In the genomic region with DNA sequence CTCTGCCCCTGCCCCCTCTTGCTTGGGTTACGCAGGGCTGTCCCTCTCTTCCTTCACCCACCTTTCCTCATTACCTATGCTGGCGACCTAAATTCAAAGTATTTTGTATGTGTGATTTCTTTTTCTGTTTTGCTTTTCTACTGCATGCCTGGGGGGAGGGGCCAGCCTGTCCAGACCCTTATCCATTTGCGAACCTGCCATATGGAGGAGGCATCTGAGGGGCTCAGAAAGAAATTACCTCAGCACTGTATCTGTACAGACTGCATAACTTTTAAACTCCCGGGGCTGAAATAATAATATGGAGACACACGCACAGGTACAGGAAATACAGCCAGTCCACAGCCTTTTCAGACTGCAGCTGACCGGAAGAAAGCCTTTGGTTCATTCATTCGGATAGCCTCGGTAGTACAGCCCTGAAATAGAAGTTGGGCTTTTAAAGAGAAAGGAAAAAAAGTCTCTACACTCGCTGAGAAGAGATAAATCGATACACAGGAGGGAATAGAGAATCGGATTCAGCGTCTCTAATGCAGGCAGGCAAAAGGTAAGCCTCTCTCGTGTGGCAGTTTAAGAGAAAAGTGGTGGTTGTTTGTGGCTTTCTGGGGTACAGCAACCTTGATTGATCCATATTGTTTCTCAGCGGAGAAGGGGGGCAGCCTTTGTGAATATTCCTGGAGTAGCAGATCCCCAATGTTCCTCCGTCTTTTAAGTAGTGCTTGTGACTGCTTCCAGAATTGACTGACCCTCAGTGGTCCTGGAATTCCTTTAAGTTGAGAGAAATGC, we compare ENCODE assay signal across 8 mouse cellular contexts. TPM values are rescaled to one million over a fixed set of nuclear protein-coding genes. Genes with fewer than 3 reads are reported as not detected.
DNase-seq lines count a peak whose midpoint lies in the region; ATAC-seq and TF ChIP-seq lines count a peak whose summit lies in the region.

Kdm2b (minus strand) TSS at position 273 of the 780 bp plus-strand sequence.

- TF ChIP-seq CTCF in CH12.LX (conservative IDR thresholded peaks at IDR 0.05 in 1 of 2, IDR thresholded peaks at IDR 0.05 in 1 of 2; ENCODE audit: low read depth in 2 of 2, low read length in 2 of 2), result no peak
- TF ChIP-seq CTCF in stomach, postnatal 0 days (IDR thresholded peaks at IDR 0.05; ENCODE audit: low read depth), result no peak

- TF ChIP-seq POLR2A in CH12.LX (IDR thresholded peaks at IDR 0.05; ENCODE audit: low read depth, low read length), result no peak

- H3K9ac ChIP-seq in CH12.LX (ENCODE audit: insufficient read depth, low read depth), result peak within 1 kb of the TSS; percentile 64
- peak within 1 kb of the TSS; percentile 71 for H3K9ac ChIP-seq in forebrain, embryonic 11.5 days (ENCODE audit: low read length)
- H3K9ac ChIP-seq in stomach, postnatal 0 days (ENCODE audit: low read length), result peak within 1 kb of the TSS; percentile 63

- peaks cover 5 to 59% of the 10 kb centered on the region in 2 experiments for H3K4me1 ChIP-seq in CH12.LX (ENCODE audit: control insufficient read depth in 1 of 2, insufficient read depth in 2 of 2)
- peaks cover 43% of the 10 kb centered on the region for H3K4me1 ChIP-seq in forebrain, embryonic 11.5 days (replicated peaks; ENCODE audit: control insufficient read depth, insufficient read depth, low read length)
- peaks cover 67% of the 10 kb centered on the region for H3K4me1 ChIP-seq in megakaryocyte, embryonic 14.5 days
- peaks cover 4% of the 10 kb centered on the region; the same call in 1 of the 2 replicates for H3K4me1 ChIP-seq in stomach, postnatal 0 days (replicated peaks; ENCODE audit: control insufficient read depth, insufficient read depth)

- H3K79me2 ChIP-seq in CH12.LX (replicated peaks; ENCODE audit: control insufficient read depth, extremely low read depth, insufficient read depth, poor library complexity, severe bottlenecking), result peaks cover 16% of the 10 kb centered on the region

- DNase-seq in CH12.LX (ENCODE audit: extremely low read depth), result no peak
- peak; percentile 54 for DNase-seq in T-cell, adult 2 months (ENCODE audit: low spot score)
- peak; percentile 60 for DNase-seq in forebrain, embryonic 11.5 days (ENCODE audit: low spot score)
- peak; percentile 7 for DNase-seq in heart, postnatal 4 days
- no peak for DNase-seq in layer of hippocampus, postnatal 14 days (ENCODE audit: low spot score in 2 of 2)
- peak; percentile 31 for DNase-seq in stomach, postnatal 0 days (ENCODE audit: low spot score)
- DNase-seq in ovary, postnatal 36 days (ENCODE audit: low spot score), result no peak

- peak within 1 kb of the TSS; percentile 67 to 82 (median 76) for H3K4me3 ChIP-seq in CH12.LX (replicated peaks in 1 of 3; ENCODE audit: low read depth in 2 of 3, low read length in 2 of 3, poor library complexity in 1 of 3)
- H3K4me3 ChIP-seq in forebrain, embryonic 11.5 days (ENCODE audit: low read depth, low read length), result peak within 1 kb of the TSS; percentile 46
- peak within 1 kb of the TSS; percentile 95 for H3K4me3 ChIP-seq in megakaryocyte, embryonic 14.5 days (replicated peaks)
- H3K4me3 ChIP-seq in stomach, postnatal 0 days (ENCODE audit: low read depth, low read length), result peak within 1 kb of the TSS; percentile 65

- no peak for TF ChIP-seq RAD21 in CH12.LX (IDR thresholded peaks at IDR 0.05; ENCODE audit: low read depth, low read length)

- peak; percentile 51 for ATAC-seq in forebrain, embryonic 11.5 days (replicated peaks; ENCODE audit: low FRiP score)
- peak; percentile 19; the same call in 1 of the 2 replicates for ATAC-seq in stomach, postnatal 0 days (ENCODE audit: low FRiP score, low TSS enrichment)

- H3K36me3 ChIP-seq in CH12.LX (replicated peaks in 1 of 2; ENCODE audit: control insufficient read depth in 1 of 2, insufficient read depth in 1 of 2, low read length in 1 of 2), result no peaks in the 10 kb centered on the region
- no peaks in the 10 kb centered on the region for H3K36me3 ChIP-seq in forebrain, embryonic 11.5 days (ENCODE audit: control insufficient read depth, insufficient read depth, low read length)
- peaks cover 8% of the 10 kb centered on the region for H3K36me3 ChIP-seq in megakaryocyte, embryonic 14.5 days (replicated peaks; ENCODE audit: low read length)
- H3K36me3 ChIP-seq in stomach, postnatal 0 days (ENCODE audit: control insufficient read depth, insufficient read depth, low read length), result no peaks in the 10 kb centered on the region

- WGBS in forebrain, embryonic 11.5 days, result under 1% methylated on average over 14 of the region's 15 CpGs
- 13% methylated on average over 15 of the region's 15 CpGs for WGBS in stomach, postnatal 0 days

- no peaks in the 10 kb centered on the region for H3K9me3 ChIP-seq in CH12.LX (replicated peaks; ENCODE audit: low read length)
- H3K9me3 ChIP-seq in forebrain, embryonic 11.5 days (ENCODE audit: control insufficient read depth, low read length), result no peaks in the 10 kb centered on the region
- no peaks in the 10 kb centered on the region for H3K9me3 ChIP-seq in megakaryocyte, embryonic 14.5 days
- no peaks in the 10 kb centered on the region for H3K9me3 ChIP-seq in stomach, postnatal 0 days (ENCODE audit: control insufficient read depth, low read length)

- no peak for TF ChIP-seq EP300 in CH12.LX (IDR thresholded peaks at IDR 0.05; ENCODE audit: low read length)
- no peak for TF ChIP-seq EP300 in stomach, postnatal 0 days (optimal IDR thresholded peaks at IDR 0.05)

- no peaks in the 10 kb centered on the region for H3K27me3 ChIP-seq in CH12.LX (replicated peaks)
- H3K27me3 ChIP-seq in forebrain, embryonic 11.5 days (ENCODE audit: control insufficient read depth, insufficient read depth, low read length), result no peaks in the 10 kb centered on the region
- H3K27me3 ChIP-seq in megakaryocyte, embryonic 14.5 days (replicated peaks), result no peaks in the 10 kb centered on the region
- H3K27me3 ChIP-seq in stomach, postnatal 0 days (ENCODE audit: control insufficient read depth, insufficient read depth, low read length), result no peaks in the 10 kb centered on the region

- dilution Hi-C loops in CH12.LX (cut with MboI; ENCODE audit: extremely low pct_ligation_motif_present, extremely low pct_unique_long_range_greater_than_20kb, low sequenced_read_pairs), result no loop called here

- peak within 1 kb of the TSS; percentile 71 for H3K27ac ChIP-seq in CH12.LX (ENCODE audit: insufficient read depth, low read depth)
- H3K27ac ChIP-seq in forebrain, embryonic 11.5 days (ENCODE audit: low read depth, low read length), result peak within 1 kb of the TSS; percentile 60
- H3K27ac ChIP-seq in stomach, postnatal 0 days (replicated peaks), result peak within 1 kb of the TSS; percentile 56

- in situ Hi-C loops in CH12.LX (cut with MboI; ENCODE audit: low pct_ligation_motif_present, low pct_unique_long_range_greater_than_20kb, low sequenced_read_pairs), result no loop called here

- peak within 1 kb of the TSS; percentile 67 for H3K4me2 ChIP-seq in CH12.LX (ENCODE audit: insufficient read depth, low read depth, poor library complexity, severe bottlenecking)
- H3K4me2 ChIP-seq in forebrain, embryonic 11.5 days (ENCODE audit: low read depth, low read length, severe bottlenecking), result peak within 1 kb of the TSS; percentile 96
- peak within 1 kb of the TSS; percentile 93 for H3K4me2 ChIP-seq in stomach, postnatal 0 days (replicated peaks; ENCODE audit: low read depth)

TF ChIP-seq in CH12.LX, 34 proteins besides CTCF, POLR2A, EP300 and RAD21 (continues in another document):
- peak; percentile 21; the same call in 1 of the 2 replicates for TF ChIP-seq SIN3A (IDR thresholded peaks at IDR 0.05; ENCODE audit: low read length)
- 0 out of 2 replicates have a peak, but pooled peaks have one; percentile 41 for TF ChIP-seq IRF4 (IDR thresholded peaks at IDR 0.05; ENCODE audit: low read depth, low read length)
- peak; percentile 60 for TF ChIP-seq BHLHE40 (IDR thresholded peaks at IDR 0.05; ENCODE audit: low read depth, low read length)
- peak; percentile 46 for TF ChIP-seq MAX (IDR thresholded peaks at IDR 0.05; ENCODE audit: low read length)
- TF ChIP-seq TCF12 (IDR thresholded peaks at IDR 0.05; ENCODE audit: low read depth, low read length), result peak; percentile 50; the same call in 1 of the 2 replicates
- TF ChIP-seq CHD1 (IDR thresholded peaks at IDR 0.05; ENCODE audit: low read depth, low read length), result peak; percentile 82; the same call in 1 of the 2 replicates
- 0 out of 2 replicates have a peak, but pooled peaks have one; percentile 38 for TF ChIP-seq TBP (conservative IDR thresholded peaks at IDR 0.05; ENCODE audit: low read depth, low read length)
- peak; percentile 16; the same call in 1 of the 2 replicates for TF ChIP-seq ETS1 (conservative IDR thresholded peaks at IDR 0.05; ENCODE audit: low read depth, low read length)
- peak; percentile 72 for TF ChIP-seq ELF1 (IDR thresholded peaks at IDR 0.05; ENCODE audit: low read depth, low read length)
- TF ChIP-seq CHD2 (IDR thresholded peaks at IDR 0.05; ENCODE audit: low read length), result peak; percentile 53; the same call in 1 of the 2 replicates
- no peak for TF ChIP-seq UBTF (IDR thresholded peaks at IDR 0.05; ENCODE audit: low read depth, low read length)
- TF ChIP-seq POLR2AphosphoS2 (IDR thresholded peaks at IDR 0.05; ENCODE audit: low read depth, low read length), result no peak
- no peak for TF ChIP-seq JUND (conservative IDR thresholded peaks at IDR 0.05; ENCODE audit: low read depth, low read length)
- no peak for TF ChIP-seq RCOR1 (conservative IDR thresholded peaks at IDR 0.05; ENCODE audit: low read depth, low read length)
- TF ChIP-seq ZMIZ1 (IDR thresholded peaks at IDR 0.05; ENCODE audit: low read depth, low read length), result no peak
- 0 out of 2 replicates have a peak, but pooled peaks have one; percentile 36 for TF ChIP-seq NELFE (IDR thresholded peaks at IDR 0.05; ENCODE audit: low read depth, low read length)
- 0 out of 2 replicates have a peak, but pooled peaks have one; percentile 33 for TF ChIP-seq NRF1 (IDR thresholded peaks at IDR 0.05; ENCODE audit: low read depth, low read length)
- peak; percentile 53; the same call in 1 of the 2 replicates for TF ChIP-seq MEF2A (IDR thresholded peaks at IDR 0.05; ENCODE audit: borderline replicate concordance, low read depth, low read length)
- TF ChIP-seq E2F4 (IDR thresholded peaks at IDR 0.05; ENCODE audit: insufficient replicate concordance, low read depth, low read length), result 0 out of 2 replicates have a peak, but pooled peaks have one; percentile 16
- no peak for TF ChIP-seq HCFC1 (IDR thresholded peaks at IDR 0.05; ENCODE audit: low read depth, low read length)

RNA-seq across cellular contexts. Expression of gene Kdm2b, which starts in this region (rescaled TPM):
- total RNA-seq in CH12.LX (2012; rRNA removed), result 80.1 and 87.1 TPM in 2 replicates
- total RNA-seq in CH12.LX (2014; rRNA removed), result 69.3 and 76.7 TPM in 2 replicates
- polyA plus RNA-seq in CH12.LX (2012; ENCODE audit: insufficient read length, low read depth), result 120 and 138 TPM in 2 replicates
- polyA plus RNA-seq in forebrain, embryonic 11.5 days (2014; fragmentation: Nextera tagmentation; extraction: Ambion mirVana), result 78.0 and 92.4 TPM in 2 replicates
- 10 to 100 TPM; 27.7 to 29.5 TPM for total RNA-seq in heart, postnatal 4 days (2021)
- total RNA-seq in layer of hippocampus, postnatal 14 days (2021), result 10 to 100 TPM; 41.3 to 54.5 TPM
- polyA plus RNA-seq in megakaryocyte, embryonic 14.5 days (2012; ENCODE audit: insufficient read depth, low replicate concordance), result 19.1 and 24.4 TPM in 2 replicates
- polyA plus RNA-seq in stomach, postnatal 0 days (2015; fragmentation: Nextera tagmentation; extraction: Ambion mirVana), result 15.3 and 15.5 TPM in 2 replicates

Comparison
In these comparisons a context has a peak if more than half of its experiments do, and no peak if none do; other contexts are left out.
1. DNase-seq: peak in T-cell, adult 2 months (single experiment), forebrain, embryonic 11.5 days (single experiment), heart, postnatal 4 days (single experiment) and stomach, postnatal 0 days (single experiment); none in CH12.LX (single experiment), layer of hippocampus, postnatal 14 days (0 of 2) and ovary, postnatal 36 days (single experiment).
2. Peak in every context shown above with its lines, with median percentiles within 50 percentile points of each other: H3K27ac ChIP-seq, H3K4me2 ChIP-seq, H3K4me3 ChIP-seq and H3K9ac ChIP-seq.